Mouse (Mus musculus) spleen, postnatal 0 days (tissue): ENCODE results near the gene Ntsr1. TPM values are rescaled to one million over a fixed set of nuclear protein-coding genes. Genes with fewer than 3 reads are reported as not detected.

Experiments
- polyA plus RNA-seq: library from polyadenylated mRNA; unstranded; fragments of >200 nt; fragmentation: Nextera tagmentation; extraction: Ambion mirVana; gene quantifications from 2 replicates; pipeline ENCODE4 v1.2.1, GENCODE M21; 2015

Gene Ntsr1
- polyA plus RNA-seq, result 0.04 and 0.05 TPM in 2 replicates

DNA sequence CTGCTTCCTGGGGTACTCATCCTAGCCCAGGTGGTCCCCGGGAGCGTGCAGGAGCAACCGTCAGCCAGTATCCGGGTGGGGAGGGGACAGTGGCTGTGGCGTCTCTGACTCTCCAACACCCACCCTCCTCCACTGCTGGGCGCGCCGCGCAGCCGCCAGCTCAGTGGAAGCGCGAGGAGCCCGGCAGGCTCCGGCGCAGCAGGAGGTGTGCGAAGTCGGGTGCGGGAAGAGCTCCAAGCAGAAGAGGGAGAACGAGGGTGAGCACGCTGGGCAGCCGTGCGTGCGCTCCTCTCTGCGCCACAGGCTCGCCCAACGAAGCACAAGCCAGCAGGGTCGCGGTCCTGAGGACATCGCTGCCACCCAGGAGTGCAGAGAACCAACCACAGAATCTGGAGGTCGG, at the start of gene Ntsr1:
Gene Ntsr1 (plus strand): TSS at position 236 of the 400 bp plus-strand sequence.

DNA sequence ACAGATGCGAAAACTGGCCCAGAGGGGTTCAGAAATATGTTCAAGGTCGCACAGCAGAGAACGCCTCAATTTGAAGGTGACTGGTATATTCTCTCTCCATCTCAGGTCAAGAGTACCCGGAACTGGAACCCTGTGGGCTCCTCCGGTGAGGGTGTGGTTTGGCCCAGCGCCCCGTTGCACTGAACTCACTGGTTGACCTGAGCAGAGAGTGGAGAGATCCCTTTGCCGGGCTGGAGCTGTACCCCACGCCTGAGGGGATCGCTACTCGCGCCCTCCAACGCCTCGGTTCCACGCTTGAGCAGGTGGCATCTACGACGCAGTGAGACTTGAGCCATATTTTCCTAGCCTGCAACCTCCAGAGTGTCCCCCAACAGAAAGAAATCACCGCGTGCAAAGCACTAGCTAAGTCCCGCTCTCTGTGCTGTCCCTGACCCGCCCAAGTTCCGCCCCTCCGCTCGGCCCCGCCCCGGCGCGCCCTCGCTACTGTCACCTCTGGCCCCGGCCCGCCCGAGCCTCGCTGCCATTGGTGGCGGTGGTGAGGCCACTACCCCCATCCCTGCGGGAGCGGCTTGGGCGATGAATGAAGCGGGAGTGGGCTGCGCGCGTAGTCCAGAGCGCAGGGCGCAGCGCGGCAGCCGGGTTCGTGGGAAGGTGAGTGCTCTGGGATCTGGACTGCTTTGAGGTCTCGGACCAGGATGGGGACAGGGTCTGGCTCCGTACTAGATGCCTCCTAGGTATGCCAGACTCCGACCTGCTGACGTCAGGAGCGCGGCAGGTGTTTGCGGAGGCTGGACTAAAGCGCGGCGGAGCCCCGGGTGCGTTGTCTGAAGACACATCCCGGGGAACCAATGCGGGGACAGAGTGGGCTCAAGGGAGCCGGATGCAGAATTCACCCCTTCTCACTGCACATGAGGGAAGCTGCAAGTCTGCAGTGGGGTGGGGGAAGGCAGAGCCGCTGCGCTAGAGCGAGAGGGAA, 43.8 kb upstream of the Ntsr1 start, which contains the start of gene Slco4a1:
Gene Slco4a1 (plus strand): TSS at position 523 of the 976 bp plus-strand sequence.

DNA sequence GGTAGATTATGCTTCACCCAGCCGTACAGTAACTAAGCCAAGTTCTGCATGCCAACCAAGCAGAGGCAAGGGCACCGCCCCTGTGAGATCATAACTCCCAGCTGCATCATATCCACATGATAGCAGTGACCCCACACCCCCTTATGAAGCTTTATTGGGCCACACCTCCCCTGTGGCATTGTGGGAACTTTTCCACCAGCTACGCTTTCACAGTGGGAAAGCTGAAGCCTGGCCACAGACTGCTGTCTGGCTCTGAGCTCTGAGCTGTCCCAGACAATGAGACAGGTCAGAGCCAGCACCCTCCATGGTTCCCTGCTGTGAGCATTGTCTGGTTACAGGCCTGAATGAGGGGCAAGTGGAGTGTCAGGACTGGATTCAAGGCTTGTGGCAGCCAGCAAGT, 81.2 kb downstream of the Ntsr1 start, which contains the start of gene Mrgbp:
Gene Mrgbp (plus strand): TSS at position 303 of the 400 bp plus-strand sequence.

DNA sequence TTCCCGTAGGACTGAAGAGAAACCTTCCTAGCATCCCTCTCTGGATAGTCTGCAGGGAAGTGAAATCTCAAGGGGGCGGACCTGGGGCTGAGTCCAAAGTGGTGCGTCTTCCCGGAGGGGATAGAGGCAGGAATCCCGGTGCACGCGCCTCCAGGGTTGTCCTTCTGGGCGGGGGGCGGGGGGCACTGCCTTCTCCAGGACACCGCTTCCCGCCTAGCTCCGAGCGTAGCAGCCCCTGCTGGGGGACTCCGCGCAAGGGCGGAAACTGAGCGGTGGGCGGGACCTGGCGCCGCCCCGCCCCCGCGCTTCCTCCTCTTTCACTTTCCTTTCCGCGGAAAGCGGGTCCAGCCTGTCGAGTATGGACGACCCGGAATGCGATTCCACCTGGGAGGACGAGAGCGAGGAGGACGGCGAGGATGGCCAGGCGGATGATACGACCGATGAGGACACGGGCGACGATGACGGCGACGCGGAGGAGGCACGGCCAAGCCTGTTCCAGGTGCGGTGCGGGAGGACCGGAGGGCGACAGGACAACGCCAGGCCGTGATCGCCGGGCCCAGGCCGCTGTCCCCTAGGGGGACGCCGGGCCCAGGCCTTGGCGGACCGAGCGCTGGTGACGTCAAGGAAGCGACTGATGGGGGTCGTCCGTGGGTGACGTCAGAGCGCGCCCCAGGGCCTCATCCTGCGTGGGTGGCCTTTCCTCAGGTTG, 89.5 kb downstream of the Ntsr1 start, which contains the start of gene Ogfr:
Gene Ogfr (plus strand): TSS at position 123 of the 709 bp plus-strand sequence.

Other genes starting within 250 kb of the Ntsr1 start
- 829 and 881 TPM in 2 replicates for gene Rps21, start 242.6 kb upstream of the Ntsr1 start, polyA plus RNA-seq
- gene Cables2, start 226.5 kb upstream of the Ntsr1 start, polyA plus RNA-seq, result 6.9 and 7.4 TPM in 2 replicates
- not detected in 2 replicates for gene Rbbp8nl, start 210.1 kb upstream of the Ntsr1 start, polyA plus RNA-seq
- gene Gata5, start 165.3 kb upstream of the Ntsr1 start, polyA plus RNA-seq, result 0.30 and 0.58 TPM in 2 replicates
- gene Slco4a1, start 43.7 kb upstream of the Ntsr1 start, polyA plus RNA-seq, result 0.77 and 1.2 TPM in 2 replicates
- gene Mrgbp, start 81.3 kb downstream of the Ntsr1 start, polyA plus RNA-seq, result 15.8 and 16.5 TPM in 2 replicates
- 29.7 and 35.4 TPM in 2 replicates for gene Ogfr, start 89.3 kb downstream of the Ntsr1 start, polyA plus RNA-seq
- gene Col9a3, start 97.8 kb downstream of the Ntsr1 start, polyA plus RNA-seq, result 0.74 and 0.79 TPM in 2 replicates
- 0.06 TPM in 1 of 2 replicates, not detected in the other for gene Tcfl5, start 142.7 kb downstream of the Ntsr1 start, polyA plus RNA-seq
- gene Dido1, start 210.0 kb downstream of the Ntsr1 start, polyA plus RNA-seq, result 16.0 and 16.7 TPM in 2 replicates
- gene Gid8, start 210.1 kb downstream of the Ntsr1 start, polyA plus RNA-seq, result 124 and 144 TPM in 2 replicates
- 5.3 and 5.4 TPM in 2 replicates for gene Slc17a9, start 225.3 kb downstream of the Ntsr1 start, polyA plus RNA-seq